Mouse (Mus musculus): ENCODE data around the gene Arhgef10l. TPM values are rescaled to one million over a fixed set of nuclear protein-coding genes. Genes with fewer than 3 reads are reported as not detected.

Arhgef10l gene
- total RNA-seq, 2 experiments from 2014 or later = 50.9 to 66.3 TPM

DNA sequence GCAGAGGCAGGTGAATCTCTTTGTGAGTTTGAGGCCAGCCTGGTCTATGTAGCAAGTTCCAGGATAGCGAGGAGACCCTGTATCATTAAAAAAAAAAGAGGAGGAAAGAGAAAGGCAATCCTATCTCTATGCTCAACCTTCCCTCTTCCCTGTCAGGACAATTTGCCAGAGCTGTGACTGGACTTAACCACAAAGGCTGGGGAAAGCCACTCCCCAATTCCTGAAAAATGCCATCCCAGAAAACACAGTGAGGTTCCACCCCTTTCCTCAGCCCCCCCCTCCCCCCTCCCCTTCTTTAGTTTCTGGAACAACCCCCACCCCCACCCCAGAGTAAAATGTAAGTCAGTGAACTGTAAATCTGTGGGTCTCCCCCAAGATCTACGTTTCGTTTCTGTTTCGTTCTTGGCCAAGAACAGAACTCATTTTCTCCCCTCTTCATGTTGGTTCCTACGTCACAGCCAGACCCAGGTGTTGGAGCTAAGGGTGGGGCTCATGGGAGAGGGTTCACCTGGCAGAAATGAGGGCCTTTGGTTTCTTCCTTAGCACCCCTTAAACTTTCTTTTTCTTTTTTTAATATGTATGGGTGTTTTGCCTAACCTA is 23.1 kb upstream of the Arhgef10l start:
- H3K4me3 ChIP-seq = no peak overlapping the region
- no peak for DNase-seq
- H3K27ac ChIP-seq = no peak overlapping the region
- intact Hi-C loops (cut with DNase I) = no loop called here
- TF ChIP-seq CTCF (IDR thresholded peaks at IDR 0.05) = no peak

DNA sequence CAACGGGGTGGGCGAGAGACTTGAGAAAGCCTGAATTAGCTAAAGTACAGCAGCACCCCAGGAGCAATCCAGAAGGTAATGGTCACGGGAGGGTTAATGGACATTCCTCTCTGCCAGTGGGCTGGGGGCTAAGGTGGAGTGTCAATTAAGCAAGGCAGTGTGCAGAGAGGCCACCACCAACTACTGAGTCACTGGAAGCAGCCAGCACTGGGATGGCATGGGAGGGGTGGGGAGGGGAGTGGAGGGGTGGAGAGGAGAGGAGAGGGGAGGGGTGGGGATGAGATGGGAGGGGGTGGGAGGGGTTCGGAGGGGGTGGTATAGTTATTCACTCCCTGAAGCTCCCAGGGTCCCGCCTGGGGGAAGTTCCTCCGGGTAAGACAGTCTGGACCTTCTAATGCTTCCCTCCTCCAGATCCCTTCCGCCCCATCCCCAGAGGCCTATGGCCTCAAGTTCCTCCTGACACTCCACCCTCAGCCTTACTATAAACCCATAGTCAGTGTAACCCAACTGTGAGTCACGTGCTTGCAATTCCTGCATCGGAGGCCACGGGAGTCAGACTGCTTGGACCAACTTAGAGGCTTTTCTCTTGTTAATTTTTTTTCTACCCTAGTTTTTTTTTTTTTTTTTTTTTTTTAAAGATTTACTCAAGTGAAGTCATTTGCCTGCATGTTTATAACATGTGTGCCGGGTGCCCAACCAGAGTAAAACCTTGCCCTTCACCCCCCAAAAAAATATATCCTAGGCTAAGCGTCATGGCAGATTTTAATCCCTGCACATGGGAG is 22.4 kb upstream of the Arhgef10l start:
- intact Hi-C loops (cut with DNase I) = no loop called here
- no peak overlapping the region for H3K4me3 ChIP-seq
- TF ChIP-seq CTCF (IDR thresholded peaks at IDR 0.05) = no peak
- no peak overlapping the region for H3K27ac ChIP-seq
- DNase-seq = peak; percentile 35

DNA sequence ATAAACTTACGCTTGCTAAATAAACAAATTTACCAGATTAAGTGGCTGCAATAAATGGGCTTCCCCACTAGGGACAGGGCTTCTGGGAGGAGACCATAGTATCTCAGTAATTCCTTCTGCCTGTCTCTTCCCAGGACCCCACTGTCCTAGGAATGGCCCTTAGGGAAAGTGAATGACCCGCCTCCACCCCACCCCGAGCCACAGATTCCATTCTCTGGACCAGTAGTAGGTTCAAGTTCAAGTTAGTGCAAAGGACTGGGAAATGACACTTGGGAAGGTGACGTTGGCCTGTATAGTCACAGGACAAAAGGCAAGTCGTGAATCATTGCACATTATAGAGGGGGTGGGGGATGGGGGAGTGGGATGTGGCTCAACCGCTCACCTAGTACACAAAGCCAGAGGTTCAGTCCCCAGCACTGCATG is 19.1 kb upstream of the Arhgef10l start:
- H3K27ac ChIP-seq = peak overlapping the region; percentile 70
- H3K4me3 ChIP-seq = peak overlapping the region; percentile 51
- intact Hi-C loops (cut with DNase I) = loop anchor here (2.0 kb wide), 1 partner anchor 14 kb away; no protein-coding TSS in a partner anchor
- DNase-seq = no peak
- TF ChIP-seq CTCF (IDR thresholded peaks at IDR 0.05) = peak; percentile 49

DNA sequence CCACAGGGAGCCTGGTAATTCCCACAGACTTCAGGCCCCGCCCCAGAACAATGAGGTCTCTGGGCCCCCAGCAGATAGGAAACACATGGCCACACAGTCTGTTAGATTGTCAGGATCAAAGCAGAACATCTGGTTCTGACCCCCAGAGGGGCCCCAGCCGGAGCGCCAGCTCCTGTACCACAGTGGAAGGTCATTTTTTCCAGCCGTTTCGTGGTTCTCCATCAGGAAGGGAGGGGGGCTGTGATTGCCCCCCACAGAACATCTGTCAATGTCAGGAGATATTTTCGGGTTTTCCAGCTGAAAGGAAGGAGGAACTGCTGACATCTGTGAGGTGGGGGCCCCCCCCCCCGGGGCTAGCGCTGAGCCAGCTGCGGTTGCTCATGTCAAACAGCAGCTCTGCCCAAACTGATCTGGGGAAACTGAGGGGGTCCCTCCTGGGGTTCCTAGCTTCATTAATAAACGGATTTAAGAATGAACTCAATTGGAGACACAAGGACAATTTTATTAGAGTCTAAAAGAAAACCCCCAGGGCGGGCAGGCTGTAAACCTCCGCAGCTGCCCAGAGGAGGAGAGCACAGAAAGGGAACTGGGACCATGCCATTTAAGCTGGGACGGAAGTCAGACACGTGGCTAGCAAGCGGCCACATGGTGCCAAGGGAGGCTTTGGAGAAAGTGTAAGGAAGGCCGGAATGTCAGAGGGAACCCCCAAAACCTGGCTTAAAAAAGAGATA is 18.5 kb upstream of the Arhgef10l start:
- no peak for TF ChIP-seq CTCF (IDR thresholded peaks at IDR 0.05)
- Histone ChIP-seq H3K27ac (peak overlapping the region; percentile 70), H3K4me3 (peak overlapping the region; percentile 51)
- peak; percentile 78 for DNase-seq
- intact Hi-C loops (cut with DNase I) = loop anchor here (2.0 kb wide), 1 partner anchor 14 kb away; no protein-coding TSS in a partner anchor

DNA sequence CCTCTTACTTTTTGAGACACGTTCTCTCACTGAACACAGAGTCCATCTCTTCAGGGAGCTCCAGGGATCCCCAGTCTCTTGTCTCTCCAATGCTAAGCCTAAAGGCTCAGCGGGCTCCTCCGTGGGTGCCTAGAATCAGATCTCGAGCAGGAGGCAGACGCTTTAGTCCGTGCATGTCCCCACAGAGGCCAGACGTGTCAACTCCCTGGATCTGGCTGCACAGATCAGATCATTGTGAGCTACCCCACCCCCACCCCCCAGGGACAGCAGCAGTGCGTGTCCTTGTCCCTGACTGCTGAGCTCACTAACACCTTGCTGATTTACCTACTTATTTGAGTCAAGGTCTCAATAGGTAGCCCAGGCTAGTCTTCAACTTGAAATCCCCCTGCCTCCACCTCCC is 17.8 kb upstream of the Arhgef10l start:
- H3K27ac ChIP-seq = peak overlapping the region; percentile 70
- intact Hi-C loops (cut with DNase I) = loop anchor here (2.0 kb wide), 1 partner anchor 15 kb away; no protein-coding TSS in a partner anchor
- DNase-seq = no peak
- TF ChIP-seq CTCF (IDR thresholded peaks at IDR 0.05) = no peak
- peak overlapping the region; percentile 51; the same call in 1 of the 2 replicates for H3K4me3 ChIP-seq

DNA sequence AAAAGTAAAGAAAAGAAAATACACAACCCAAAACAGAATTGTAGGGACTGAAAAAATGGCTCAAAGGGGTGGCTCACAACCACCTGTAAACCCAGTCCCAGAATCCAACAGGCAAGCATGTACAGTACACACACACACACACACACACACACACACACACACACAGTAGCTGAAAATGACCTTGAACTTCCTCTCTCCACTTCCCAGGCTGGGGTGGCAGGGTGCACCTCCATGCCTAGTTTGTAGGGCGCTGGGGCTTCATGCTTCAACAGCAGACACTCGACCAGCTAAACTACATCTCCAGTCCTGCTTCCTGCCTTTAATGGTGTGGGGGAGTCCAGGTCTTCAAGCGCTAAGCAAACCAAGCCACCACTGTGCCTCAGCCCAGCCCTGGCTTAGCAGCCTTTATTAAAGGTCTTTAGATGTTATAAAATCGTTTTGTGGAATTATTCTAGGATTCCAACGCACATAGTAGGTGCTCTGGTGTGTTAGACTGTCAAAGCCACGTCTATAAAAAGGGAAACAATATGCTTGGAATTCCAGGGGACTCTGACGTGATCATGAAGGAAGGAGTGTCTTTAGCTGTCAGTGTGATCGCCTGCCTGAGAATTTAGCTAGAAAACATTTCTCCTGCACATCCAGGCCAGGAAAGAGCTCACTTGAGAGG is 15.1 kb upstream of the Arhgef10l start:
- no peak overlapping the region for H3K4me3 ChIP-seq
- intact Hi-C loops (cut with DNase I) = loop anchor here (2.0 kb wide), 1 partner anchor 64 kb away; no protein-coding TSS in a partner anchor
- TF ChIP-seq CTCF (IDR thresholded peaks at IDR 0.05) = no peak
- no peak for DNase-seq
- H3K27ac ChIP-seq = no peak overlapping the region; the same call in 1 of the 2 replicates

DNA sequence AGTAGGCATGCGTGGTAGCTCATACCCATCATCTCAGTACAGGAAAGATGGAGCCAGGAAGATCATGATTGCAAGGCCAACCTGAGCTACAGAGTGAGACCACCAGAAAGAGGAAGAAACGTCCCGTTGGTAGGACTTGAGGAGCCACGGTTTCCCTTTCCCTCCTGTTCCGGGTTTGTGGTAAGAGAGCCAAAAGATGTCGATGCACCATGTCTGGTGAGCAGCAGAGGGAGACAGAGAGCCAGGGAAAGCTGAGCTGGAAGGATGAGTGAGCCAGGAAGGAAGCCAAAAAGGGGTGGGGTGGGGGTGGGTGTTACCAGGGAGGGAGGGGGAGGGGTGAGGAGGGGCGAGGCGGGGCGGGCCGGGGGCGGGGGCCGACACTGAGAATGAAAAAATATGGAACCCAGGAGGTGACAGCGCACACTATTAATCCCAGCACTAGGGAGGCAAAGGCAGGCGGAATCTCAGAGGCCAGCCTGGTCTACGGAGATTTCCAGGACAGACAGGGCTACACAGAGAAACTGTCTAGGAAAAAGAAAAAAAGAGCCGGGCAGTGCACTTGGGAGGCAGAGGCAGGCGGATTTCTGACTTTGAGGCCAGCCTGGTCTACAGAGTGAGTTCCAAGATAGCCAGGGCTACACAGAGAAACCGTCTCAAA is 14.0 kb upstream of the Arhgef10l start:
- intact Hi-C loops (cut with DNase I) = loop anchor here (1.0 to 2.0 kb wide), 3 partner anchors 34 to 125 kb away; no protein-coding TSS in a partner anchor
- peak overlapping the region; percentile 41; the same call in 1 of the 2 replicates for H3K27ac ChIP-seq
- peak overlapping the region; percentile 47 for H3K4me3 ChIP-seq
- TF ChIP-seq CTCF (IDR thresholded peaks at IDR 0.05) = peak; percentile 71
- DNase-seq = peak; percentile 82

DNA sequence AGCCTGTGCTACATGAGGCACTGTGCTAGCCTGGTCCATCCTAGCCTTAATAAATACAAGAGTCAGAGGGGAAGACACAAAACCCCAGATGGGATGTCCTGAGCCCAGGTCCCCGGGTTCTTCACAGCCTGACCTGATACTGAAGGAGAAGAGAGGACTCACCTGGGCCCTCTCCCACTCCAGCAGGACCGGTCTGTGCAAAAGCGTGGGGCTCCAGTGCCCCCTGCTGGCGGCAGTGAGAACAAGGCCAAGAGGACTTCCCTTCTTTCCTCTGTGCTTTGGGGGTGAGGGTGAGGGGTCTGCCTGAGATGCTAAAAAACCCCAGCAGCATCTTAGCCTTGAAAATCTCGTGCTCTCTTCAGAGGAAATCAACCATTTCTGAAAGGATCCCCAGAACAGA is 13.2 kb upstream of the Arhgef10l start:
- intact Hi-C loops (cut with DNase I) = loop anchor here (1.0 to 2.0 kb wide), 2 partner anchors 35 to 124 kb away; no protein-coding TSS in a partner anchor
- Histone ChIP-seq H3K27ac (no peak overlapping the region), H3K4me3 (no peak overlapping the region)
- peak; percentile 85 for TF ChIP-seq CTCF (IDR thresholded peaks at IDR 0.05)
- DNase-seq = peak; percentile 65

DNA sequence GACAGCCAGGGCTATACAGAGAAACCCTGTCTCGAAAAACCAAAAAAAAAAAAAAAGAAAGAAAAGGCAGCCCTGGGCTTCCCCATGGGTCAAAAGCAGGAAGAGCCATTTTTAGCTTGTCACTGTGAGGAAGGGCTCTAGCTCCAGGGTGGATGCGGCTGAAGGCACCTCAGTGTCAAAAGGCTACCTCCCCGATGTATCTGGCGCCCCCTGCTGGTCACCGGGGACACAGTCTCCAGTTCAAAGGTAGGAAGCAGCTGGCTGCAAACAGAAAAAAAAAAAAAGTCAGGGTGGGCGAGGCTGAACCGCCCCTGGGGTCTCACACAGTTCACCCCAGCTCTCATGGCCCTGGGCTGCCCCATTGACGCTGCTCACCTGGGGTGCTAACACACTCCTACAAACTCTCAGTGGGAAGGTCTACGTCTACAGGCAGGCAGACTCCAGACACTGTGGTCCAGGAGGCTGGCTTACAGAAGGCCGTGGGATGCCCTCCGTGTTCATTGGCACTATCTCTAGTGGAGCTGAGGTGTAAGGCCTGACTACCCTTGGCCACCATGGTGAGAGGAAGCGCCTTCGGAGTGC is 8.6 kb upstream of the Arhgef10l start:
- Histone ChIP-seq H3K27ac (no peak overlapping the region), H3K4me3 (no peak overlapping the region)
- DNase-seq = peak; percentile 92
- intact Hi-C loops (cut with DNase I) = loop anchor here (1.0 kb wide), 1 partner anchor 82 kb away; no protein-coding TSS in a partner anchor
- peak; percentile 86 for TF ChIP-seq CTCF (IDR thresholded peaks at IDR 0.05)

DNA sequence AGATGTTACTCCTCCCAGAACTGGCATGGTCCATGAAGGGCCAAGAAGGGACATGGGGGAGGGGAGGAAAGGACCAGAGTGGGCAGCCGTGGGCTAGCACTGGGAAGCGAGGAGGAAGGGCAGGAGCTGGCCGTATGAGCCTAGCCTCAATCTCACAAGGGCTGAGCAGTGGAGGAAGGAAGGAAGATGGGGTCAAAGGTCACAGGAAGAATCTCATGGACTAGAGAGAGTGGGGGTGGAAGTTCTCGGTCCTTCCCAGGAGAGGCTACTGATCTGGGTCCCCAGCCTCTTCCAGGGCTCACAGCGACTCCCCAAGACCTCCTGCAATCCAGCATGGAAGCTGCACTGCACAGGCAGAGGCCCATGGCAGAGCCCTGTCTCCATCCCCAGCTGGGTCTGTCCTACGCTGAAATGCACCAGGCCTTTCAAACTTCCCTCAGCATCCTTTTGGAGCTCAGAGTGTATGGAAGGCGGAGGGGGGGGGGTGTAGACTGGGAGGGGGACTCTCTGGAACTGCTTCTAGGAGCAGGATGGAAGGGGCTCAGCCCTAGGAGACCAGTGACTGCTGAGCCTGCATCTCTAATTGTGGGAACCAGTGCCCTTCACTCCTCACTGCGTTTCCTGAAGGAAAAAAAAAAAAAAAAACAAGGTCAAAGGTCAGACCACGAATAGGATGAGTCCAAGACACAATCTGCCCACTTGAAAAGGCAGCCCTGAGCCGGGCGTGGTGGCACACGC is 7.9 kb upstream of the Arhgef10l start:
- DNase-seq = no peak
- Histone ChIP-seq H3K27ac (no peak overlapping the region), H3K4me3 (no peak overlapping the region)
- TF ChIP-seq CTCF (IDR thresholded peaks at IDR 0.05) = no peak
- intact Hi-C loops (cut with DNase I) = loop anchor here (1.0 kb wide), 1 partner anchor 81 kb away; no protein-coding TSS in a partner anchor
